26 mouse cellular contexts compared by ENCODE assay signal in genomic region chr19:29326822-29327552, GRCm38 (mm10). TPM values are rescaled to one million over a fixed set of nuclear protein-coding genes. Genes with fewer than 3 reads are reported as not detected.
A peak's percentile ranks its signal among the peaks of the same experiment; 100 is the strongest.
DNase-seq lines count a peak whose midpoint lies in the region; ATAC-seq and TF ChIP-seq lines count a peak whose summit lies in the region.
"Had no signal": no experiment of that assay in that cellular context is flagged by ENCODE, and none has a peak within 500 bp of the region (broad histone marks: within the 10 kb centered on the region; RNA-seq: fewer than 3 reads in every experiment).

No protein-coding gene starts in this region.

- peak; percentile 36 for TF ChIP-seq RAD21 in MEL (IDR thresholded peaks at IDR 0.05; ENCODE audit: low read depth, low read length)

- TF ChIP-seq POLR2A in MEL (IDR thresholded peaks at IDR 0.05; ENCODE audit: control insufficient read depth in 1 of 2, insufficient read depth in 1 of 2, low read depth in 1 of 2, low read length in 2 of 2, poor library complexity in 1 of 2), result no peak; a peak in 1 of 4 replicates

- no peak for ATAC-seq in erythroblast, adult 5-6 weeks (replicated peaks; ENCODE audit: low FRiP score, poor library complexity, severe bottlenecking)
- ATAC-seq in forebrain, embryonic 11.5 days (replicated peaks; ENCODE audit: low FRiP score), result no peak
- ATAC-seq: activated CD4-positive, CD25-positive, alpha-beta regulatory T cell, adult 4 months; forebrain, embryonic 14.5 days; forebrain, embryonic 16.5 days; Patski had no signal

- H3K4me2 ChIP-seq in forebrain, embryonic 11.5 days (ENCODE audit: low read depth, low read length, severe bottlenecking), result no peak overlapping the region
- H3K4me2 ChIP-seq: embryonic facial prominence, embryonic 13.5 days; embryonic facial prominence, embryonic 15.5 days; forebrain, embryonic 12.5 days had no signal

- DNase-seq in MEL (ENCODE audit: low read depth, low spot score) (peak; percentile 92), R1 (ENCODE audit: low read depth, low spot score) (peak; percentile 55)
- DNase-seq in induced T-regulatory cell, adult 2 months (ENCODE audit: low read depth), result peak; percentile 25
- DNase-seq in forebrain, embryonic 11.5 days (ENCODE audit: low spot score), result no peak
- no peak for DNase-seq in testis, postnatal 10 days (ENCODE audit: low spot score)
- DNase-seq: adrenal gland, adult 2 months; adrenal gland, postnatal 10 days; adrenal gland, postnatal 25 days; cerebellum, adult 11 months; cerebellum, adult 18-20 months; cerebellum, adult 8-10 months; cerebellum, adult 9-11 months; cerebellum, postnatal 14 days; cerebellum, postnatal 36 days; embryo, embryonic 11 days had no signal

- WGBS in forebrain, embryonic 11.5 days, result 79% methylated on average over 13 of the region's 13 CpGs

- peaks cover 0 to 5% of the 10 kb centered on the region in 2 experiments; a peak in 1 of 4 replicates for H3K36me3 ChIP-seq in MEL (ENCODE audit: control insufficient read depth in 1 of 2, insufficient read depth in 2 of 2, low read length in 2 of 2)
- H3K36me3 ChIP-seq in forebrain, embryonic 11.5 days (ENCODE audit: control insufficient read depth, insufficient read depth, low read length), result no peaks in the 10 kb centered on the region
- H3K36me3 ChIP-seq: embryonic facial prominence, embryonic 13.5 days; embryonic facial prominence, embryonic 15.5 days; forebrain, embryonic 12.5 days; G1E had no signal

- H3K27ac ChIP-seq in MEL (ENCODE audit: control insufficient read depth, low read depth, low read length), result 0 out of 2 replicates have a peak overlapping the region, but pooled peaks have one; percentile 0
- H3K27ac ChIP-seq in forebrain, embryonic 11.5 days (ENCODE audit: low read depth, low read length), result no peak overlapping the region
- H3K27ac ChIP-seq: embryonic facial prominence, embryonic 13.5 days; embryonic facial prominence, embryonic 15.5 days; forebrain, embryonic 12.5 days had no signal

- peak in 2 of 3 experiments; percentile 21 to 50; a peak in 3 of 6 replicates for TF ChIP-seq CTCF in MEL (IDR thresholded peaks at IDR 0.05 in 2 of 3, conservative IDR thresholded peaks at IDR 0.05 in 1 of 3; ENCODE audit: control insufficient read depth in 1 of 3, insufficient read depth in 1 of 3, low read depth in 2 of 3, low read length in 3 of 3, poor library complexity in 1 of 3, severe bottlenecking in 1 of 3)

- peak overlapping the region; percentile 38 for H3K9ac ChIP-seq in MEL (ENCODE audit: control insufficient read depth, low read depth, low read length, poor library complexity, severe bottlenecking)
- H3K9ac ChIP-seq in forebrain, embryonic 11.5 days (ENCODE audit: low read length), result no peak overlapping the region
- H3K9ac ChIP-seq: embryonic facial prominence, embryonic 13.5 days; embryonic facial prominence, embryonic 15.5 days; forebrain, embryonic 12.5 days had no signal

- H3K79me2 ChIP-seq in MEL (ENCODE audit: control insufficient read depth, insufficient read depth, low read length, poor library complexity), result no peaks in the 10 kb centered on the region

- peaks cover 12 to 13% of the 10 kb centered on the region in 2 experiments for H3K27me3 ChIP-seq in MEL (ENCODE audit: control insufficient read depth in 1 of 2, insufficient read depth in 2 of 2, low read length in 2 of 2)
- no peaks in the 10 kb centered on the region for H3K27me3 ChIP-seq in forebrain, embryonic 11.5 days (ENCODE audit: control insufficient read depth, insufficient read depth, low read length)
- H3K27me3 ChIP-seq: embryonic facial prominence, embryonic 13.5 days; embryonic facial prominence, embryonic 15.5 days had no signal

- peak overlapping the region; percentile 39 to 61 for H3K4me3 ChIP-seq in MEL (ENCODE audit: control insufficient read depth in 1 of 2, insufficient read depth in 1 of 2, low read depth in 2 of 2, low read length in 2 of 2)
- H3K4me3 ChIP-seq in forebrain, embryonic 11.5 days (ENCODE audit: low read depth, low read length), result no peak overlapping the region
- H3K4me3 ChIP-seq: embryonic facial prominence, embryonic 13.5 days; embryonic facial prominence, embryonic 15.5 days; forebrain, embryonic 12.5 days had no signal

- no peaks in the 10 kb centered on the region for H3K9me3 ChIP-seq in MEL (replicated peaks; ENCODE audit: insufficient read depth, low read length)
- H3K9me3 ChIP-seq in forebrain, embryonic 11.5 days (ENCODE audit: control insufficient read depth, low read length), result no peaks in the 10 kb centered on the region
- H3K9me3 ChIP-seq: embryonic facial prominence, embryonic 13.5 days; embryonic facial prominence, embryonic 15.5 days; forebrain, embryonic 12.5 days; G1E had no signal

- peaks cover 6 to 12% of the 10 kb centered on the region in 2 experiments for H3K4me1 ChIP-seq in MEL (ENCODE audit: control insufficient read depth in 1 of 2, insufficient read depth in 2 of 2, low read length in 2 of 2)
- H3K4me1 ChIP-seq in forebrain, embryonic 11.5 days (replicated peaks; ENCODE audit: control insufficient read depth, insufficient read depth, low read length), result no peaks in the 10 kb centered on the region

- TF ChIP-seq EP300 in MEL (IDR thresholded peaks at IDR 0.05; ENCODE audit: low read depth in 1 of 2, low read length in 2 of 2), result no peak; a peak in 1 of 4 replicates

TF ChIP-seq in MEL, 35 proteins besides CTCF, POLR2A, EP300 and RAD21:
- TF ChIP-seq CHD1 (IDR thresholded peaks at IDR 0.05; ENCODE audit: low read depth, low read length), result no peak
- TF ChIP-seq USF2 (IDR thresholded peaks at IDR 0.05; ENCODE audit: borderline replicate concordance in 1 of 2, insufficient read depth in 1 of 2, low read depth in 1 of 2, low read length in 2 of 2), result no peak
- TF ChIP-seq TBP (IDR thresholded peaks at IDR 0.05; ENCODE audit: low read depth, low read length), result peak; percentile 71
- peak; percentile 59; the same call in 1 of the 2 replicates for TF ChIP-seq ZNF384 (IDR thresholded peaks at IDR 0.05; ENCODE audit: low read depth, low read length)
- peak; percentile 72; the same call in 1 of the 2 replicates for TF ChIP-seq MXI1 (IDR thresholded peaks at IDR 0.05; ENCODE audit: low read depth, low read length)
- no peak for TF ChIP-seq RCOR1 (IDR thresholded peaks at IDR 0.05; ENCODE audit: low read depth, low read length)
- peak; percentile 35; the same call in 1 of the 2 replicates for TF ChIP-seq ETS1 (IDR thresholded peaks at IDR 0.05; ENCODE audit: low read depth, low read length)
- TF ChIP-seq SMC3 (IDR thresholded peaks at IDR 0.05; ENCODE audit: low read depth, low read length), result peak; percentile 50
- peak; percentile 46 for TF ChIP-seq GATA1 (IDR thresholded peaks at IDR 0.05; ENCODE audit: low read depth, low read length)
- TF ChIP-seq BHLHE40 (IDR thresholded peaks at IDR 0.05; ENCODE audit: borderline replicate concordance, low read depth, low read length), result peak; percentile 69; the same call in 1 of the 2 replicates
- peak; percentile 29; the same call in 1 of the 2 replicates for TF ChIP-seq SIN3A (IDR thresholded peaks at IDR 0.05; ENCODE audit: low read length)

RNA-seq across cellular contexts. Expression of gene Insl6, which starts 1.8 kb away (rescaled TPM):
- 2.2 and 3.1 TPM in 2 replicates for total RNA-seq in MEL (2012; rRNA removed)
- 1 to 10 TPM in 1 of 2 experiments, not detected in 1; 9.9 TPM for polyA plus RNA-seq in MEL (2012; ENCODE audit: insufficient read depth in 1 of 2, insufficient read length in 2 of 2, low read depth in 1 of 2, low replicate concordance in 2 of 2, missing spikeins in 1 of 2)
- not detected in 2 replicates for total RNA-seq in erythroblast, adult 5-6 weeks (2015; ENCODE audit: low replicate concordance)
- total RNA-seq in erythroblast, adult 5-6 weeks (2017; ENCODE audit: low replicate concordance), result not detected in 2 replicates
- polyA plus RNA-seq in forebrain, embryonic 11.5 days (2014; fragmentation: Nextera tagmentation; extraction: Ambion mirVana), result 6.7 and 7.2 TPM in 2 replicates

RNA-seq across cellular contexts. Expression of gene Rln1, which starts 7.5 kb away (rescaled TPM):
- total RNA-seq in MEL (2012; rRNA removed), result 0.04 TPM in 1 of 2 replicates, not detected in the other
- polyA plus RNA-seq in MEL (2012; ENCODE audit: insufficient read depth in 1 of 2, insufficient read length in 2 of 2, low read depth in 1 of 2, low replicate concordance in 2 of 2, missing spikeins in 1 of 2), result not detected
- not detected in 2 replicates for total RNA-seq in erythroblast, adult 5-6 weeks (2015; ENCODE audit: low replicate concordance)
- total RNA-seq in erythroblast, adult 5-6 weeks (2017; ENCODE audit: low replicate concordance), result not detected in 2 replicates
- 0.79 and 0.99 TPM in 2 replicates for polyA plus RNA-seq in forebrain, embryonic 11.5 days (2014; fragmentation: Nextera tagmentation; extraction: Ambion mirVana)
- total RNA-seq: adrenal gland, adult 2 months; adrenal gland, postnatal 10 days; adrenal gland, postnatal 25 days; adrenal gland, postnatal 4 days; common myeloid progenitor, adult 5-6 weeks had no signal
- polyA plus RNA-seq: activated CD4-positive, CD25-positive, alpha-beta regulatory T cell, adult 4 months; adrenal gland, adult 2 months; embryonic facial prominence, embryonic 13.5 days; G1E; Patski had no signal

RNA-seq across cellular contexts. Expression of gene Plgrkt, which starts 40.2 kb away (rescaled TPM):
- 107 and 117 TPM in 2 replicates for total RNA-seq in MEL (2012; rRNA removed)
- 100 to 1,000 TPM in 1 of 2 experiments, not detected in 1; 145 TPM for polyA plus RNA-seq in MEL (2012; ENCODE audit: insufficient read depth in 1 of 2, insufficient read length in 2 of 2, low read depth in 1 of 2, low replicate concordance in 2 of 2, missing spikeins in 1 of 2)
- total RNA-seq in erythroblast, adult 5-6 weeks (2015; ENCODE audit: low replicate concordance), result 61.0 and 81.7 TPM in 2 replicates
- total RNA-seq in erythroblast, adult 5-6 weeks (2017; ENCODE audit: low replicate concordance), result 38.1 and 73.6 TPM in 2 replicates
- polyA plus RNA-seq in forebrain, embryonic 11.5 days (2014; fragmentation: Nextera tagmentation; extraction: Ambion mirVana), result 55.7 and 59.5 TPM in 2 replicates

RNA-seq across cellular contexts. Expression of gene Cd274, which starts 40.3 kb away (rescaled TPM):
- 3.1 and 3.2 TPM in 2 replicates for total RNA-seq in MEL (2012; rRNA removed)
- 1 to 10 TPM in 1 of 2 experiments, not detected in 1; 5.0 TPM for polyA plus RNA-seq in MEL (2012; ENCODE audit: insufficient read depth in 1 of 2, insufficient read length in 2 of 2, low read depth in 1 of 2, low replicate concordance in 2 of 2, missing spikeins in 1 of 2)
- total RNA-seq in erythroblast, adult 5-6 weeks (2015; ENCODE audit: low replicate concordance), result 0.58 and 4.6 TPM in 2 replicates
- total RNA-seq in erythroblast, adult 5-6 weeks (2017; ENCODE audit: low replicate concordance), result 3.6 and 4.6 TPM in 2 replicates
- 0.23 and 0.61 TPM in 2 replicates for polyA plus RNA-seq in forebrain, embryonic 11.5 days (2014; fragmentation: Nextera tagmentation; extraction: Ambion mirVana)

Comparison
In these comparisons a context has a peak if more than half of its experiments do, and no peak if none do; other contexts are left out.
1. DNase-seq: peak in MEL (single experiment), R1 (single experiment) and induced T-regulatory cell, adult 2 months (single experiment); none in forebrain, embryonic 11.5 days (single experiment) and testis, postnatal 10 days (single experiment).